Mouse (Mus musculus) heart, postnatal 0 days (tissue): ENCODE data around the gene Rnf208. TPM values are rescaled to one million over a fixed set of nuclear protein-coding genes. Genes with fewer than 3 reads are reported as not detected.

Source experiments
- ATAC-seq: fragments of 200-750 bp; cut with Nextera tagmentation; 2 replicates; pipeline ENCODE4 v1.8.0; 2017; ENCODE audit warnings: low read depth, moderate number of reproducible peaks, moderate library complexity; ENCODE audit not compliant: insufficient read depth
- DNase-seq: peaks from one replicate; pipeline ENCODE4 v3.0.0-alpha.2; 2016; ENCODE audit warnings: low spot score
- H3K27ac ChIP-seq: fragments of 300-500 bp; sonication (generic); 2 replicates; pipeline ENCODE4 v1.5.1; 2014; ENCODE audit warnings: low read depth, mild to moderate bottlenecking
- H3K27me3 ChIP-seq: fragments of 300-500 bp; sonication (generic); 2 replicates; pipeline ENCODE4 v1.6.1; 2014; ENCODE audit warnings: low read length, mixed read lengths; ENCODE audit not compliant: control insufficient read depth, insufficient read depth
- H3K36me3 ChIP-seq: fragments of 300-500 bp; sonication (generic); replicated peaks from 2 replicates; pipeline ENCODE4 v1.6.1; 2014; ENCODE audit warnings: low read length, mixed read lengths; ENCODE audit not compliant: control insufficient read depth, insufficient read depth
- H3K4me1 ChIP-seq: fragments of 300-500 bp; sonication (generic); 2 replicates; pipeline ENCODE4 v1.6.1; 2014; ENCODE audit warnings: antibody characterized with exemption; ENCODE audit not compliant: control insufficient read depth, insufficient read depth
- H3K4me2 ChIP-seq: fragments of 300-500 bp; sonication (generic); 2 replicates; pipeline ENCODE4 v1.6.1; 2014; ENCODE audit warnings: low read depth, mild to moderate bottlenecking, low read length, moderate library complexity
- H3K4me3 ChIP-seq: fragments of 300-500 bp; sonication (generic); 2 replicates; pipeline ENCODE4 v1.5.1; 2014; ENCODE audit warnings: low read depth, low read length
- H3K9ac ChIP-seq: fragments of 300-500 bp; sonication (generic); replicated peaks from 2 replicates; pipeline ENCODE4 v1.6.1; 2014; ENCODE audit warnings: low read depth, low read length, mixed read lengths
- H3K9me3 ChIP-seq: fragments of 300-500 bp; sonication (generic); replicated peaks from 2 replicates; pipeline ENCODE4 v1.6.1; 2016; ENCODE audit warnings: low read length; ENCODE audit not compliant: control insufficient read depth
- CTCF ChIP-seq: IDR thresholded peaks from 2 replicates; pipeline ENCODE4 v1.5.1; 2016; ENCODE audit warnings: antibody characterized with exemption, control low read depth, low read depth
- EP300 ChIP-seq: IDR thresholded peaks from 2 replicates; pipeline ENCODE4 v1.6.1; 2016; ENCODE audit warnings: antibody characterized with exemption, low read depth
- WGBS: fragments of 180-500 bp; shearing (Covaris S2); extraction: QIAGEN DNeasy Blood & Tissue Kit; methylation state at CpG from one replicate; pipeline ENCODE4 v1.1.7; 2014; 5-methylcytosine and 5-hydroxymethylcytosine counted together
- polyA plus RNA-seq: library from polyadenylated mRNA; unstranded; fragments of >200 nt; fragmentation: Nextera tagmentation; extraction: Ambion mirVana; gene quantifications from 2 replicates; pipeline ENCODE4 v1.2.1, GENCODE M21; 2015
- total RNA-seq: library from RNA; depleted of rRNA; stranded (reverse); fragments of >200 nt; gene quantifications from 2 replicates; pipeline ENCODE4 v1.2.3, GENCODE M21; 2014; ENCODE audit warnings: low replicate concordance

Gene Rnf208
- total and polyA plus RNA-seq, 2 experiments from 2014 or later = 0.92 to 2.4 TPM

GRCm38 (mm10) chr2:25196172-25196954 is 45.7 kb upstream of the Rnf208 start, which contains the start of gene Tor4a:
Gene Tor4a, minus strand, starts transcription at chr2:25196886.
- peak; percentile 85 for DNase-seq
- ATAC-seq = peak; percentile 71
- no peaks in the 10 kb centered on the region for H3K4me1 ChIP-seq
- H3K36me3 ChIP-seq = peaks cover 25% of the 10 kb centered on the region
- H3K27ac ChIP-seq = peak within 1 kb of the TSS; percentile 82
- H3K4me3 ChIP-seq = peak within 1 kb of the TSS; percentile 42
- TF ChIP-seq CTCF (0 out of 2 replicates have a peak, but pooled peaks have one; percentile 1), EP300 (peak; percentile 94)
- no peaks in the 10 kb centered on the region for H3K9me3 ChIP-seq
- peak within 1 kb of the TSS; percentile 63 for H3K4me2 ChIP-seq
- peak within 1 kb of the TSS; percentile 22; the same call in 1 of the 2 replicates for H3K9ac ChIP-seq
- 16% methylated on average over 8 of the region's 8 CpGs for WGBS
- H3K27me3 ChIP-seq = peaks cover 5% of the 10 kb centered on the region; the same call in 1 of the 2 replicates

- 0 out of 2 replicates have a peak overlapping the region, but pooled peaks have one; percentile 22 for H3K9ac ChIP-seq
- peak overlapping the region; percentile 82 for H3K27ac ChIP-seq
- peak overlapping the region; percentile 63; the same call in 1 of the 2 replicates for H3K4me2 ChIP-seq
- H3K27me3 ChIP-seq = peaks cover 5% of the 10 kb centered on the region; the same call in 1 of the 2 replicates
- peaks cover 33% of the 10 kb centered on the region for H3K36me3 ChIP-seq
- ATAC-seq (no peak), DNase-seq (no peak)
- no peaks in the 10 kb centered on the region for H3K9me3 ChIP-seq
- no peak for TF ChIP-seq CTCF
- TF ChIP-seq EP300 = no peak
- 13% methylated on average over 2 of the region's 2 CpGs for WGBS
- no peak overlapping the region for H3K4me3 ChIP-seq
- H3K4me1 ChIP-seq = no peaks in the 10 kb centered on the region
These were observed 44.9 kb upstream of the Rnf208 start for GRCm38 (mm10) chr2:25197191-25197590.

GRCm38 (mm10) chr2:25197946-25198345 is 44.1 kb upstream of the Rnf208 start:
- Histone ChIP-seq H3K4me3 (no peak overlapping the region), H3K4me1 (no peaks in the 10 kb centered on the region), H3K4me2 (no peak overlapping the region), H3K36me3 (peaks cover 40% of the 10 kb centered on the region), H3K9me3 (no peaks in the 10 kb centered on the region), H3K9ac (0 out of 2 replicates have a peak overlapping the region, but pooled peaks have one; percentile 22), H3K27ac (peak overlapping the region; percentile 82), H3K27me3 (peaks cover 5% of the 10 kb centered on the region; the same call in 1 of the 2 replicates)
- no peak for TF ChIP-seq CTCF
- no peak for TF ChIP-seq EP300
- ATAC-seq (no peak), DNase-seq (no peak)

DNA sequence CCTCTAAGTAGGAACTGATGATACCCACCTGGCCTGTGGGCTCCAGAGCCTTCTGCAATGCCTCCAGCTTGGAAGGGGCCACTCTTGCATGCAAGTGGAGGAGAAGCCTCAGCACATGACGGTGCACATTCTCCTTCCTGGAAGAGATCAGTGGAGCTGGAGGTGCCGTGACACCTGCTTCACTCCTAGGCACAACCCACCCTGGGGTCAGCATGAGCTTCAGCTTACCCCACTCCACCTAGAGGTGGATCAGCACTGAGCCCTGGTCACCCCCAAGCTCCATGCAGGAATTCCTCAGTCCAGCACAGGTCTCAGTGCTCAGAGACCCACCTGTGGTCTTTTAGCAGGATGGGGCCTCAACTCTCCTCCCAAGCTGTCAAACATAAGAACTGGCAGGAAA is 41.4 kb upstream of the Rnf208 start:
- ATAC-seq (no peak), DNase-seq (no peak)
- H3K27ac ChIP-seq = no peak overlapping the region
- H3K36me3 ChIP-seq = peaks cover 66% of the 10 kb centered on the region
- TF ChIP-seq CTCF (no peak), EP300 (no peak)
- 81% methylated on average over 2 of the region's 2 CpGs for WGBS
- no peak overlapping the region for H3K4me2 ChIP-seq
- no peak overlapping the region for H3K4me3 ChIP-seq
- H3K27me3 ChIP-seq = peaks cover 3% of the 10 kb centered on the region; the same call in 1 of the 2 replicates
- H3K9ac ChIP-seq = no peak overlapping the region
- H3K4me1 ChIP-seq = no peaks in the 10 kb centered on the region
- no peaks in the 10 kb centered on the region for H3K9me3 ChIP-seq

GRCm38 (mm10) chr2:25203631-25204214 is 38.3 kb upstream of the Rnf208 start:
- Histone ChIP-seq H3K4me2 (no peak overlapping the region), H3K4me3 (no peak overlapping the region), H3K27ac (no peak overlapping the region), H3K36me3 (peaks cover 94% of the 10 kb centered on the region), H3K9ac (no peak overlapping the region), H3K9me3 (no peaks in the 10 kb centered on the region), H3K4me1 (no peaks in the 10 kb centered on the region), H3K27me3 (no peaks in the 10 kb centered on the region)
- WGBS = 55% methylated on average over 4 of the region's 4 CpGs
- ATAC-seq = peak; percentile 25; the same call in 1 of the 2 replicates
- TF ChIP-seq CTCF = peak; percentile 35
- no peak for TF ChIP-seq EP300
- DNase-seq = no peak
